Comparison of ENCODE assay signal across 9 mouse cellular contexts in the genomic region with DNA sequence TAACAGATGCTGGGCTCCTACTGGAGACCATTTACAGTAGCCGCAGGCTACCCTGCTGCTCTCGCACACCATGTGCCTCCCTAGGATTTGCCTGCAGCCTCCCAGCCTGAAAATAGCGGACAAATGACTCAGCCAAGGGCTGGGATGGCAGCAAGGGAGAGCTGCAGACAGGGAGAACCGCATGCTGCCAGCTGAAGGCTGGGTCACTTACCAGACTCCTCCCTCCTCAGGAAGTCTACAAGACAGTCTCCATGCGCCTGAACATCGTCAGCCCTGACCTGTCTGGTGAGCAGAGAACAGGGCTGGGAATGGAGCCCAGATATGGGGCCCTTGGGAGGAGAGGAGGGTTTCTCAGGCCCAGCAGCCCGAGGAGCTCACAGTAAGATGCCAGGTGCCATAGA. TPM values are rescaled to one million over a fixed set of nuclear protein-coding genes. Genes with fewer than 3 reads are reported as not detected.
DNase-seq lines count a peak whose midpoint lies in the region; ATAC-seq lines count a peak whose summit lies in the region.
"Had no signal": no experiment of that assay in that cellular context is flagged by ENCODE, and none has a peak within 500 bp of the region (broad histone marks: within the 10 kb centered on the region; RNA-seq: fewer than 3 reads in every experiment).

No protein-coding gene starts in this region.

- H3K9ac ChIP-seq in hindbrain, embryonic 15.5 days, result no peak overlapping the region
- H3K9ac ChIP-seq: liver, embryonic 13.5 days had no signal

- no peak overlapping the region for H3K4me2 ChIP-seq in hindbrain, embryonic 15.5 days
- H3K4me2 ChIP-seq: liver, embryonic 13.5 days had no signal

- peaks cover 6% of the 10 kb centered on the region for H3K4me1 ChIP-seq in hindbrain, embryonic 15.5 days (replicated peaks)

- no peak overlapping the region for H3K27ac ChIP-seq in hindbrain, embryonic 15.5 days (replicated peaks)
- H3K27ac ChIP-seq: liver, embryonic 13.5 days had no signal

- WGBS in hindbrain, embryonic 15.5 days, result 47% methylated on average over 7 of the region's 7 CpGs

- no peak overlapping the region for H3K4me3 ChIP-seq in hindbrain, embryonic 15.5 days
- H3K4me3 ChIP-seq: liver, embryonic 13.5 days had no signal

- DNase-seq in frontal cortex, postnatal 10 days (ENCODE audit: low spot score in 2 of 2), result no peak
- peak; percentile 68 to 73 for DNase-seq in right cerebral cortex, adult 2 months (ENCODE audit: low spot score in 2 of 2)
- no peak for DNase-seq in right cerebral cortex, postnatal 4 days
- DNase-seq in right cerebral cortex, postnatal 36 days (ENCODE audit: low spot score in 2 of 2), result peak; percentile 62 to 79
- no peak for DNase-seq in embryo, embryonic 10.5 days (ENCODE audit: low spot score)
- DNase-seq in cerebellum, postnatal 36 days, result no peak
- DNase-seq: liver, embryonic 13.5 days had no signal

- no peaks in the 10 kb centered on the region for H3K27me3 ChIP-seq in hindbrain, embryonic 15.5 days
- H3K27me3 ChIP-seq: liver, embryonic 13.5 days had no signal

- H3K9me3 ChIP-seq in hindbrain, embryonic 15.5 days, result no peaks in the 10 kb centered on the region

- H3K36me3 ChIP-seq in hindbrain, embryonic 15.5 days, result peaks cover 10% of the 10 kb centered on the region; the same call in 1 of the 2 replicates

- peak; percentile 92 for ATAC-seq in frontal cortex, adult (ENCODE audit: low TSS enrichment)
- peak; percentile 60 for ATAC-seq in hindbrain, embryonic 15.5 days (ENCODE audit: low FRiP score, low read depth)

RNA-seq across cellular contexts. Expression of gene Fpgs, which starts 23.9 kb away (rescaled TPM):
- polyA plus RNA-seq in hindbrain, embryonic 15.5 days (2015; fragmentation: Nextera tagmentation; extraction: Ambion mirVana), result 20.4 and 22.7 TPM in 2 replicates

RNA-seq across cellular contexts. Expression of gene Cdk9, which starts 32.8 kb away (rescaled TPM):
- polyA plus RNA-seq in hindbrain, embryonic 15.5 days (2015; fragmentation: Nextera tagmentation; extraction: Ambion mirVana), result 69.0 and 73.4 TPM in 2 replicates

RNA-seq across cellular contexts. Expression of gene Eng, which starts 33.7 kb away (rescaled TPM):
- polyA plus RNA-seq in hindbrain, embryonic 15.5 days (2015; fragmentation: Nextera tagmentation; extraction: Ambion mirVana), result 29.2 and 33.9 TPM in 2 replicates

RNA-seq across cellular contexts. Expression of gene Sh2d3c, which starts 40.8 kb away (rescaled TPM):
- 50.1 and 53.3 TPM in 2 replicates for polyA plus RNA-seq in hindbrain, embryonic 15.5 days (2015; fragmentation: Nextera tagmentation; extraction: Ambion mirVana)

RNA-seq across cellular contexts. Expression of gene Ak1, which starts 58.5 kb away (rescaled TPM):
- polyA plus RNA-seq in hindbrain, embryonic 15.5 days (2015; fragmentation: Nextera tagmentation; extraction: Ambion mirVana), result 89.0 and 95.9 TPM in 2 replicates

Comparison
In these comparisons a context has a peak if more than half of its experiments do, and no peak if none do; other contexts are left out.
1. DNase-seq: peak in right cerebral cortex, adult 2 months (2 of 2) and right cerebral cortex, postnatal 36 days (2 of 2); none in frontal cortex, postnatal 10 days (0 of 2), right cerebral cortex, postnatal 4 days (single experiment), embryo, embryonic 10.5 days (single experiment) and cerebellum, postnatal 36 days (0 of 2).